Mouse (Mus musculus) ES-E14 (cell line): ENCODE results near the gene Adprhl1. TPM values are rescaled to one million over a fixed set of nuclear protein-coding genes. Genes with fewer than 3 reads are reported as not detected.

Source experiments
- DNase-seq: peaks from one replicate; pipeline ENCODE4 v3.0.0-alpha.2; 2013; ENCODE audit warnings: low read depth, low spot score
- H3K27ac ChIP-seq: 2 replicates; pipeline ENCODE4 v1.5.1; 2012; ENCODE audit warnings: low read depth, mild to moderate bottlenecking, low read length, moderate library complexity, mixed read lengths; ENCODE audit not compliant: poor library complexity, insufficient read depth, severe bottlenecking
- H3K36me3 ChIP-seq: 2 replicates; pipeline ENCODE4 v1.6.1; 2012; ENCODE audit warnings: mild to moderate bottlenecking, low read length, moderate library complexity, mixed read lengths; ENCODE audit not compliant: control insufficient read depth, poor library complexity, insufficient read depth, severe bottlenecking
- H3K4me1 ChIP-seq, 2 experiments: fragments of 150-350 bp in 1 of 2; sonication (generic) in 1 of 2; 2 replicates each; pipeline ENCODE4 v1.6.1; 2012; ENCODE audit warnings: low read length in 2 of 2, mild to moderate bottlenecking in 1 of 2, mixed read lengths in 1 of 2; ENCODE audit not compliant: control insufficient read depth in 2 of 2, insufficient read depth in 2 of 2, poor library complexity in 1 of 2
- H3K4me3 ChIP-seq, 2 experiments: fragments of 150-350 bp in 1 of 2; sonication (generic) in 1 of 2; 2 replicates each; pipeline ENCODE4 v1.5.1; 2012; ENCODE audit warnings: low read length in 2 of 2, low read depth in 1 of 2, mild to moderate bottlenecking in 1 of 2, mixed read lengths in 1 of 2; ENCODE audit not compliant: insufficient read depth in 1 of 2, poor library complexity in 1 of 2, severe bottlenecking in 1 of 2
- H3K9ac ChIP-seq: 2 replicates; pipeline ENCODE4 v1.6.1; 2012; ENCODE audit warnings: low read depth, mild to moderate bottlenecking, low read length, mixed read lengths; ENCODE audit not compliant: poor library complexity, insufficient read depth, severe bottlenecking
- H3K9me3 ChIP-seq: fragments of 150-350 bp; sonication (generic); 2 replicates; pipeline ENCODE4 v1.6.1; 2012; ENCODE audit warnings: low read depth, mild to moderate bottlenecking, low read length; ENCODE audit not compliant: control insufficient read depth, insufficient read depth
- CHD2 ChIP-seq: IDR thresholded peaks from 2 replicates; pipeline ENCODE4 v1.6.1; 2014; ENCODE audit warnings: mild to moderate bottlenecking, low read depth, low read length, inconsistent platforms
- HCFC1 ChIP-seq: IDR thresholded peaks from 2 replicates; pipeline ENCODE4 v1.6.1; 2012; ENCODE audit warnings: low read length, inconsistent platforms, borderline replicate concordance; ENCODE audit not compliant: insufficient read depth
- MAFK ChIP-seq: IDR thresholded peaks from 2 replicates; pipeline ENCODE4 v1.6.1; 2014; ENCODE audit warnings: mild to moderate bottlenecking, low read depth, low read length, inconsistent platforms; ENCODE audit not compliant: insufficient read depth
- ZC3H11A ChIP-seq: IDR thresholded peaks from 2 replicates; pipeline ENCODE4 v1.6.1; 2012; ENCODE audit warnings: low read depth, mild to moderate bottlenecking, inconsistent platforms, low read length, borderline replicate concordance
- ZNF384 ChIP-seq: IDR thresholded peaks from 2 replicates; pipeline ENCODE4 v1.6.1; 2012; ENCODE audit warnings: low read depth, low read length, inconsistent platforms
- in situ Hi-C, 2 experiments: fragments of 600-800 bp; cut with MboI; formaldehyde crosslinking; loops; one replicate each; pipeline ENCODE4 v1.15.1; 2025; ENCODE audit warnings: low sequenced_read_pairs in 2 of 2, inconsistent platforms in 1 of 2; ENCODE audit not compliant: unreplicated experiment in 2 of 2
- total RNA-seq: library from RNA; depleted of rRNA; stranded (reverse); fragments of 300-350 nt; gene quantifications from 2 replicates; pipeline ENCODE4 v1.2.3, GENCODE M21; 2012

Gene Adprhl1
- total RNA-seq, 1 experiment, result 0.31 TPM

GRCm38 (mm10) chr8:13201013-13201334 lies 53.0 kb downstream of the Adprhl1 start:
- in situ Hi-C loops, result no loop called here
- DNase-seq, result no peak
- Histone ChIP-seq H3K4me1 (peaks cover 13 to 25% of the 10 kb centered on the region in 2 experiments; a peak in 3 of 4 replicates), H3K27ac (no peak overlapping the region), H3K9ac (peak overlapping the region; percentile 42), H3K4me3 (peak overlapping the region; percentile 97 to 98), H3K9me3 (no peaks in the 10 kb centered on the region), H3K36me3 (peaks cover 10% of the 10 kb centered on the region; the same call in 1 of the 2 replicates)
- TF ChIP-seq CHD2 (no peak), MAFK (no peak), ZNF384 (no peak), ZC3H11A (no peak), HCFC1 (no peak)

DNA sequence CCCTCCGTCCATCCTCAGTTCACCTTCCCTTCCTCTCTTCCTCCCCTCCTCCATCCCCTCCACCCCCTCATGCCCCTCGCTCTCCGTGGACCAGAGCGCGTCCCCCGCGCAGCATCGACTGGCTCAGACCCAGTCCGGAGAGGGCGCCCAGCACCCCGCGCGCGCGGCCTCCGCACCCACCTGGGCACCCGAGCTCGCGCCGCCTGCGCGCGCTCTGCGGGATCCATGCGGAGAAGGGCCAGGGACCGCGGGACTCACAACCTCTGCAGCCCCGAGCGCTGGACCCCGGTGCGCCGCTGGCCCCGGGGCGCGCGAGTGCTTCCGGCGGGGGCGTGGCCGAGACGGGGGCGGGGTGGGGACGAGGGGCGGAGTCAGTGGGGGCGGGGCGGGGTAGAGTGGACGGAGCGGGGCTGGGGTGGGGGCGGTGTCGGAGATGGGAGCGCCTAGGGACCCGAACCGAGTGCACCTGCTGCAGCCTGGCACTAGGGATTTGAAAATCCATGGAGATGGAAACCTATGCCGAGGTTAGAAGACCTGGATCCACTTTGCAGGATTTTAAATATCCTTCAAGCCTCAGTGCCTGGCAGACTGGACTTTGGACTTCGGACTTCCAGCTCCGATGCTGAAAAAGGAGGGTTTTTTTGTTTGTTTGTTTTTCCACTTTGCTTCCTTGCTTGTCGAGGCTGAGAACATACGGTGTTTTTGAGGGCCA lies 53.5 kb downstream of the Adprhl1 start, which contains the start of gene Grtp1:
Grtp1 (minus strand) TSS at position 320 of the 712 bp plus-strand sequence.
- Histone ChIP-seq H3K36me3 (peaks cover 10% of the 10 kb centered on the region; the same call in 1 of the 2 replicates), H3K27ac (peak within 1 kb of the TSS; percentile 31; the same call in 1 of the 2 replicates), H3K4me3 (peak within 1 kb of the TSS; percentile 98), H3K9me3 (no peaks in the 10 kb centered on the region), H3K4me1 (peaks cover 11 to 25% of the 10 kb centered on the region in 2 experiments; a peak in 3 of 4 replicates), H3K9ac (peak within 1 kb of the TSS; percentile 86)
- TF ChIP-seq ZC3H11A (no peak), HCFC1 (peak; percentile 59; the same call in 1 of the 2 replicates)
- in situ Hi-C loops, result no loop called here
- DNase-seq, result no peak

- peaks cover 7 to 19% of the 10 kb centered on the region in 2 experiments; a peak in 3 of 4 replicates for H3K4me1 ChIP-seq
- H3K4me3 ChIP-seq, result peak overlapping the region; percentile 98
- no peaks in the 10 kb centered on the region for H3K9me3 ChIP-seq
- TF ChIP-seq MAFK (no peak), HCFC1 (no peak), ZNF384 (no peak), ZC3H11A (no peak), CHD2 (no peak)
- DNase-seq, result no peak
- in situ Hi-C loops, result no loop called here
- peaks cover 10% of the 10 kb centered on the region; the same call in 1 of the 2 replicates for H3K36me3 ChIP-seq
- H3K27ac ChIP-seq, result no peak overlapping the region
- peak overlapping the region; percentile 2; the same call in 1 of the 2 replicates for H3K9ac ChIP-seq
These were observed 54.4 kb downstream of the Adprhl1 start for GRCm38 (mm10) chr8:13199385-13200061.

DNA sequence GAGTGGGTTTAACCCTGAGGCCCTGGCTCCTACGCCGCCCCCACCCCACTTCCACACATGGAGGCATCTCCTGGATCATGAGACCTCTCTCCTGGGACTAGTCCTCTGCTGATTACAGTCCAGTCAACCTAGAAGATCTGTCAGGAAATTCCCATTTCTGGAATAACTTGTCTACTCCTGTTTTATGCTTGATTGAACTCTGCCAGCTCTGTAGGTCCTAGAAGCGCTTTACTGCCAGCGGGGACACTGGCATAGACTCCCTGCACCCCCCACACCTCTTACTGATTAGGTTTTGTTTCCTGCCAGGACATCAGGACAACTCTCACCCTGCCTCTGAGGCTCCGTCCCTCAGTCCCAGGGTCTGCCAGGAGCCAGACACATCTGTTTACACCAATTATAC lies 56.5 kb downstream of the Adprhl1 start:
- TF ChIP-seq CHD2, result no peak
- TF ChIP-seq ZNF384, result no peak
- TF ChIP-seq ZC3H11A, result no peak
- TF ChIP-seq MAFK, result no peak
- no peak for TF ChIP-seq HCFC1
- no peaks in the 10 kb centered on the region for H3K9me3 ChIP-seq
- no peak overlapping the region for H3K4me3 ChIP-seq
- H3K27ac ChIP-seq, result no peak overlapping the region
- in situ Hi-C loops, result no loop called here
- peaks cover 12% of the 10 kb centered on the region for H3K36me3 ChIP-seq
- peaks cover 8 to 15% of the 10 kb centered on the region in 2 experiments; a peak in 3 of 4 replicates for H3K4me1 ChIP-seq
- DNase-seq, result no peak
- H3K9ac ChIP-seq, result no peak overlapping the region
